Mouse (Mus musculus): ENCODE results near the gene C9. TPM values are rescaled to one million over a fixed set of nuclear protein-coding genes. Genes with fewer than 3 reads are reported as not detected.

Gene C9
- total and polyA plus RNA-seq, 2 experiments from 2014 or later, result not detected

DNA sequence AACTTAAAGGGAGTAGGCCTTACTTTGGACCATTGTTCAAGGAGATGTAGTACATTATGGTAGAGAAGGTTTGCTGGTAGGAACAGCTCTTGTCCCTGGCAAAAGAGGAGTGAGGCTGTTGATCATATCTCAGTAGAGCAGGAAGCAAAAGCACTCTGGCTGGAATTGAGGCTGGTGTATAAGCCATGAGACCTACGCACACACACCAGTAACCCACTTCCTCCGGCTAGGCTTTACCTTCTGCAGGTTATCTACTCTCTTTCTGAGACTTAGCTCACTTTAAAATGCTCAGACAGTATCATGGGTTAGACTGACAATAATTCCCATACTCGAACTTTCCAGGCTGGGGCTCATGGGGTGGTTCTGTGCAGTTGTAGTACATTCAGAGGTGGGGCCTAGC is 80.3 kb downstream of the C9 start:
- Histone ChIP-seq H3K27ac (no peak overlapping the region), H3K27me3 (ENCODE audit: insufficient read depth, low read length) (no peaks in the 10 kb centered on the region), H3K9ac (replicated peaks; ENCODE audit: low read length) (no peak overlapping the region), H3K4me3 (ENCODE audit: low read length) (no peak overlapping the region), H3K9me3 (ENCODE audit: low read length) (no peaks in the 10 kb centered on the region), H3K36me3 (ENCODE audit: insufficient read depth, low read length) (no peaks in the 10 kb centered on the region), H3K4me1 (ENCODE audit: insufficient read depth, low read length) (no peaks in the 10 kb centered on the region), H3K4me2 (ENCODE audit: low read depth, low read length) (no peak overlapping the region)
- DNase-seq (ENCODE audit: low spot score), result no peak
- TF ChIP-seq CTCF (IDR thresholded peaks at IDR 0.05; ENCODE audit: low read depth), result no peak
- ATAC-seq, result no peak
- WGBS, result 88% methylated on average over 3 of the region's 3 CpGs

- no peaks in the 10 kb centered on the region for H3K4me1 ChIP-seq (ENCODE audit: insufficient read depth, low read length)
- H3K27me3 ChIP-seq (ENCODE audit: insufficient read depth, low read length), result no peaks in the 10 kb centered on the region
- WGBS, result 87% methylated on average over 3 of the region's 3 CpGs
- no peak overlapping the region for H3K4me2 ChIP-seq (ENCODE audit: low read depth, low read length)
- no peak overlapping the region for H3K4me3 ChIP-seq (ENCODE audit: low read length)
- DNase-seq (ENCODE audit: low spot score), result no peak
- no peaks in the 10 kb centered on the region for H3K9me3 ChIP-seq (ENCODE audit: low read length)
- no peak for ATAC-seq
- H3K36me3 ChIP-seq (ENCODE audit: insufficient read depth, low read length), result no peaks in the 10 kb centered on the region
- H3K9ac ChIP-seq (replicated peaks; ENCODE audit: low read length), result no peak overlapping the region
- TF ChIP-seq CTCF (IDR thresholded peaks at IDR 0.05; ENCODE audit: low read depth), result no peak
- H3K27ac ChIP-seq, result no peak overlapping the region
Observed at GRCm38 (mm10) chr15:6533858-6534343, 88.8 kb downstream of the C9 start.

GRCm38 (mm10) chr15:6534592-6534991 is 89.5 kb downstream of the C9 start:
- H3K4me3 ChIP-seq (ENCODE audit: low read length), result no peak overlapping the region
- no peak for DNase-seq (ENCODE audit: low spot score)
- H3K9me3 ChIP-seq (ENCODE audit: low read length), result no peaks in the 10 kb centered on the region
- no peaks in the 10 kb centered on the region for H3K4me1 ChIP-seq (ENCODE audit: insufficient read depth, low read length)
- no peak for ATAC-seq
- WGBS, result 90% methylated on average over 8 of the region's 8 CpGs
- H3K27me3 ChIP-seq (ENCODE audit: insufficient read depth, low read length), result no peaks in the 10 kb centered on the region
- H3K36me3 ChIP-seq (ENCODE audit: insufficient read depth, low read length), result no peaks in the 10 kb centered on the region
- no peak overlapping the region for H3K4me2 ChIP-seq (ENCODE audit: low read depth, low read length)
- no peak overlapping the region for H3K9ac ChIP-seq (replicated peaks; ENCODE audit: low read length)
- H3K27ac ChIP-seq, result no peak overlapping the region
- TF ChIP-seq CTCF (IDR thresholded peaks at IDR 0.05; ENCODE audit: low read depth), result no peak

DNA sequence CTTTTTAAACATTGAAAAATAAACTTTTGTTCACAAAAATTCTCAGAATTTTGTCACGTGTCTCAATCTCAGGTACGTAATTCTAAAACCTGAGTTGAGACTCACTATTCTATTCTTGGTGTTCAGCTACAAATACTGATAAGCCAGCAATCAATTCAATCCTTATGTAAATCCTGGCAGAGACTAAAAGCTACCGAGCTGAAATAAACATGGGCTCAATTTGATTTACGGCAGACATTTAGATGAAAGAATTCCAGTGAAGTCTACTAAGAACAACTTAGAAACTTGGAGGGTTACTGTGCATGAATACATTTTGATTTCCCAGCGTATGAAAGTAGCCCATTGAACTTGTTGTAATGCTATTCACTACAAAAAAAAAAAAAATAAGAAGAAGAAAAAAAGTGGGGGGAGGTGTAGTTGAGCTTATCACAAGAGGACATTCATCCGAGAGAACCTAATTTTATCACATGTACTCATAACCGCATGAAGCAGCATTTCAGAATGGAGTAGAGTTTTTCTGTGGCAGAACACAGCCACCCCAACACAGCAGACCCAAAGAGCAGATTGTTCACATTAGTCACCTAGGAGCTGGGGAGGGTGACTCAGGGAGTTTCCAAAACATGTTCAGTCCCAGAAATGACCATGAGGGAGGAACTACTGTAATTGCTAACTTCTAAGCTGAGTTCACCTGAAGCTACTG is 94.7 kb downstream of the C9 start:
- no peak overlapping the region for H3K4me3 ChIP-seq (ENCODE audit: low read length)

More for the DNA sequence above, 94.7 kb downstream of the C9 start:
- Histone ChIP-seq H3K36me3 (ENCODE audit: insufficient read depth, low read length) (no peaks in the 10 kb centered on the region), H3K27ac (no peak overlapping the region), H3K27me3 (ENCODE audit: insufficient read depth, low read length) (no peaks in the 10 kb centered on the region), H3K4me1 (ENCODE audit: insufficient read depth, low read length) (no peaks in the 10 kb centered on the region), H3K9me3 (ENCODE audit: low read length) (no peaks in the 10 kb centered on the region), H3K9ac (replicated peaks; ENCODE audit: low read length) (no peak overlapping the region), H3K4me2 (ENCODE audit: low read depth, low read length) (no peak overlapping the region)
- ATAC-seq, result no peak
- no peak for DNase-seq (ENCODE audit: low spot score)
- 79% methylated on average over 7 of the region's 7 CpGs for WGBS
- TF ChIP-seq CTCF (IDR thresholded peaks at IDR 0.05; ENCODE audit: low read depth), result no peak

Other genes with a start within 250 kb of the C9 start
- 12.7 and 18.2 TPM in 2 replicates for gene Dab2, start 145.5 kb upstream of the C9 start, total RNA-seq (2014; rRNA removed)
- 15.1 and 17.3 TPM in 2 replicates for gene Dab2, start 145.5 kb upstream of the C9 start, polyA plus RNA-seq (2015; fragmentation: Nextera tagmentation; extraction: Ambion mirVana)
- gene Fyb, start 77.5 kb downstream of the C9 start, total RNA-seq (2014; rRNA removed), result 0.25 and 0.73 TPM in 2 replicates
- 3.7 and 4.3 TPM in 2 replicates for gene Fyb, start 77.5 kb downstream of the C9 start, polyA plus RNA-seq (2015; fragmentation: Nextera tagmentation; extraction: Ambion mirVana)